Mouse (Mus musculus): ENCODE data around the gene Cnga2. TPM values are rescaled to one million over a fixed set of nuclear protein-coding genes. Genes with fewer than 3 reads are reported as not detected.

Cnga2 gene
- not detected in 2 replicates for polyA plus RNA-seq (2012; rRNA removed)

DNA sequence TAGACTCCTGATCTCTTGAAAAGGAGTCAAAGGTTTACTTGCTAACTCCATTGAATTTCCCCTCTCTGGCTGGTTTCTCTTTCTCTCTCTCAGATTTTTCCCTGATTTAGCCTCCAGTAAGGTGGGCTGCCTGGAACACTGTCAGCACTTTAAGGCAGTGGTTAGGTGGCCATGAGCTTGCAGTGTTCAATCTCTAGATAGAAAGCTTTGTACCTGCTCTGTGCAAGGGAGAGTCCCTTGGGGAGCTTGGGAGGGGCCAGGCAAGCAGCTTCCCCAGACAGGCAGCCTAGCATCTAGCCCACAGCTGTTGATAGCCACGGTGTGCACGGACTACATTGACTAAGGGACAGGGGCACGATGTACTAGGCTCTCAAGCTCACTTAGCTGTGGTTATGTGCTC, at the start of gene Cnga2:
TSS of gene Cnga2 (plus strand) at position 301 of the 400 bp plus-strand sequence.
- WGBS, result 69% methylated on average over 3 of the region's 3 CpGs
- TF ChIP-seq CTCF (IDR thresholded peaks at IDR 0.05; ENCODE audit: extremely low read depth, insufficient read length, insufficient replicate concordance, low read depth, low read length) (no peak), POLR2A (IDR thresholded peaks at IDR 0.05; ENCODE audit: low read depth, low read length) (no peak)
- H3K36me3 ChIP-seq (ENCODE audit: control insufficient read depth, insufficient read depth, low read length), result no peaks in the 10 kb centered on the region
- H3K4me1 ChIP-seq (ENCODE audit: control insufficient read depth, insufficient read depth, insufficient read length, low read length), result no peaks in the 10 kb centered on the region
- H3K27ac ChIP-seq (ENCODE audit: insufficient read depth, low read depth, low read length), result no peak within 1 kb of the TSS
- H3K27me3 ChIP-seq (ENCODE audit: control insufficient read depth, insufficient read depth, low read length), result no peaks in the 10 kb centered on the region
- H3K4me3 ChIP-seq (ENCODE audit: low read depth, low read length), result no peak within 1 kb of the TSS

- Histone ChIP-seq H3K4me3 (ENCODE audit: low read depth, low read length) (no peak overlapping the region), H3K4me1 (ENCODE audit: control insufficient read depth, insufficient read depth, insufficient read length, low read length) (no peaks in the 10 kb centered on the region), H3K36me3 (ENCODE audit: control insufficient read depth, insufficient read depth, low read length) (no peaks in the 10 kb centered on the region), H3K27ac (ENCODE audit: insufficient read depth, low read depth, low read length) (no peak overlapping the region), H3K27me3 (ENCODE audit: control insufficient read depth, insufficient read depth, low read length) (no peaks in the 10 kb centered on the region)
- WGBS, result 9% methylated on average over 3 of the region's 3 CpGs
- TF ChIP-seq CTCF (IDR thresholded peaks at IDR 0.05; ENCODE audit: extremely low read depth, insufficient read length, insufficient replicate concordance, low read depth, low read length) (no peak), POLR2A (IDR thresholded peaks at IDR 0.05; ENCODE audit: low read depth, low read length) (no peak)
These were observed 45.0 kb upstream of the Cnga2 start for GRCm38 (mm10) chrX:71946631-71947030.

GRCm38 (mm10) chrX:71958366-71958765, 33.3 kb upstream of the Cnga2 start:
- Histone ChIP-seq H3K4me1 (ENCODE audit: control insufficient read depth, insufficient read depth, insufficient read length, low read length) (no peaks in the 10 kb centered on the region), H3K36me3 (ENCODE audit: control insufficient read depth, insufficient read depth, low read length) (no peaks in the 10 kb centered on the region), H3K27ac (ENCODE audit: insufficient read depth, low read depth, low read length) (no peak overlapping the region), H3K27me3 (ENCODE audit: control insufficient read depth, insufficient read depth, low read length) (no peaks in the 10 kb centered on the region), H3K4me3 (ENCODE audit: low read depth, low read length) (no peak overlapping the region)
- TF ChIP-seq POLR2A (IDR thresholded peaks at IDR 0.05; ENCODE audit: low read depth, low read length), result no peak
- no peak for TF ChIP-seq CTCF (IDR thresholded peaks at IDR 0.05; ENCODE audit: extremely low read depth, insufficient read length, insufficient replicate concordance, low read depth, low read length)

- peak within 1 kb of the TSS; percentile 45 for H3K4me3 ChIP-seq (ENCODE audit: low read depth, low read length)
- WGBS, result 19% methylated on average over 71 of the region's 72 CpGs
- no peak within 1 kb of the TSS for H3K27ac ChIP-seq (ENCODE audit: insufficient read depth, low read depth, low read length)
- no peaks in the 10 kb centered on the region for H3K4me1 ChIP-seq (ENCODE audit: control insufficient read depth, insufficient read depth, insufficient read length, low read length)
- no peaks in the 10 kb centered on the region for H3K36me3 ChIP-seq (ENCODE audit: control insufficient read depth, insufficient read depth, low read length)
- TF ChIP-seq CTCF (IDR thresholded peaks at IDR 0.05; ENCODE audit: extremely low read depth, insufficient read length, insufficient replicate concordance, low read depth, low read length) (no peak), POLR2A (IDR thresholded peaks at IDR 0.05; ENCODE audit: low read depth, low read length) (no peak)
- no peaks in the 10 kb centered on the region for H3K27me3 ChIP-seq (ENCODE audit: control insufficient read depth, insufficient read depth, low read length)
These were observed 29.3 kb upstream of the Cnga2 start, which contains the start of gene Prrg3 for GRCm38 (mm10) chrX:71962073-71963051. TSS of gene Prrg3 (plus strand) at chrX:71962624.

GRCm38 (mm10) chrX:71963275-71963912, 28.3 kb upstream of the Cnga2 start:
- no peaks in the 10 kb centered on the region for H3K27me3 ChIP-seq (ENCODE audit: control insufficient read depth, insufficient read depth, low read length)
- 43% methylated on average over 9 of the region's 9 CpGs for WGBS
- H3K36me3 ChIP-seq (ENCODE audit: control insufficient read depth, insufficient read depth, low read length), result no peaks in the 10 kb centered on the region
- H3K4me1 ChIP-seq (ENCODE audit: control insufficient read depth, insufficient read depth, insufficient read length, low read length), result no peaks in the 10 kb centered on the region
- TF ChIP-seq CTCF (IDR thresholded peaks at IDR 0.05; ENCODE audit: extremely low read depth, insufficient read length, insufficient replicate concordance, low read depth, low read length) (no peak), POLR2A (IDR thresholded peaks at IDR 0.05; ENCODE audit: low read depth, low read length) (no peak)
- no peak overlapping the region for H3K4me3 ChIP-seq (ENCODE audit: low read depth, low read length)
- no peak overlapping the region for H3K27ac ChIP-seq (ENCODE audit: insufficient read depth, low read depth, low read length)

GRCm38 (mm10) chrX:71968216-71968615, 23.4 kb upstream of the Cnga2 start:
- 59% methylated on average over 1 of the region's 1 CpGs for WGBS
- no peaks in the 10 kb centered on the region for H3K27me3 ChIP-seq (ENCODE audit: control insufficient read depth, insufficient read depth, low read length)
- no peak for TF ChIP-seq CTCF (IDR thresholded peaks at IDR 0.05; ENCODE audit: extremely low read depth, insufficient read length, insufficient replicate concordance, low read depth, low read length)
- no peaks in the 10 kb centered on the region for H3K4me1 ChIP-seq (ENCODE audit: control insufficient read depth, insufficient read depth, insufficient read length, low read length)
- no peaks in the 10 kb centered on the region for H3K36me3 ChIP-seq (ENCODE audit: control insufficient read depth, insufficient read depth, low read length)
- no peak overlapping the region for H3K27ac ChIP-seq (ENCODE audit: insufficient read depth, low read depth, low read length)
- H3K4me3 ChIP-seq (ENCODE audit: low read depth, low read length), result no peak overlapping the region

GRCm38 (mm10) chrX:71968816-71969215, 22.8 kb upstream of the Cnga2 start:
- TF ChIP-seq POLR2A (IDR thresholded peaks at IDR 0.05; ENCODE audit: low read depth, low read length) (no peak), CTCF (IDR thresholded peaks at IDR 0.05; ENCODE audit: extremely low read depth, insufficient read length, insufficient replicate concordance, low read depth, low read length) (no peak)
- Histone ChIP-seq H3K36me3 (ENCODE audit: control insufficient read depth, insufficient read depth, low read length) (no peaks in the 10 kb centered on the region), H3K4me3 (ENCODE audit: low read depth, low read length) (no peak overlapping the region), H3K27ac (ENCODE audit: insufficient read depth, low read depth, low read length) (no peak overlapping the region), H3K4me1 (ENCODE audit: control insufficient read depth, insufficient read depth, insufficient read length, low read length) (no peaks in the 10 kb centered on the region), H3K27me3 (ENCODE audit: control insufficient read depth, insufficient read depth, low read length) (no peaks in the 10 kb centered on the region)
- WGBS, result 74% methylated on average over 6 of the region's 6 CpGs
